Mouse (Mus musculus) hindlimb bud, embryonic 11.5 days (tissue): Measurements from ENCODE around the gene Nrtn.

Experiments
- DNase-seq: peaks from one replicate; pipeline ENCODE4 v3.0.0-alpha.2; 2012; ENCODE audit warnings: low read depth, low spot score; ENCODE audit errors: extremely low spot score

The Nrtn gene

GRCm38 (mm10) chr17:56757416-56758123 is at the start of gene Nrtn:
TSS of gene Nrtn (minus strand) at chr17:56757530.
- DNase-seq, result no peak

DNA sequence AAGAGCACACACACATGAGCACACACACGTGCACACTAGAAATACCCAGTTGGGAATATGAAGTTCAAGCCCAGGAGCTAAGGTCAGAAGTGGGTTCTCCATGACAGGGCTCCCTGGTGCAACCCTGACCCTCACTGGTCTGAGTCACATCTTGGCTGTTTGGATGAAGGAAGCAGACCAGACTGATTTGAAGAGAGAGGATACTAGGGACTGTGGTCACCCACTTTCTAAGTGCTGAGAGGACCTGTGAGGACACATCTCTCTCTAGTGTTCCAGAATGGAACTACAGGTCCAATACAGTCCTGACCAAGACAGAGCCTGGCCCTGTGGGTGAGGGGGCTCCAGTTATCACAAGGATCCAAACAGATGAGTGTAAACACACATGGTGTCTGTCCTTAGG is 48.5 kb upstream of the Nrtn start:
- no peak for DNase-seq

GRCm38 (mm10) chr17:56804952-56805351 is 47.6 kb upstream of the Nrtn start:
- DNase-seq, result no peak

- DNase-seq, result no peak
These were observed 44.7 kb upstream of the Nrtn start for GRCm38 (mm10) chr17:56802065-56802464.

DNA sequence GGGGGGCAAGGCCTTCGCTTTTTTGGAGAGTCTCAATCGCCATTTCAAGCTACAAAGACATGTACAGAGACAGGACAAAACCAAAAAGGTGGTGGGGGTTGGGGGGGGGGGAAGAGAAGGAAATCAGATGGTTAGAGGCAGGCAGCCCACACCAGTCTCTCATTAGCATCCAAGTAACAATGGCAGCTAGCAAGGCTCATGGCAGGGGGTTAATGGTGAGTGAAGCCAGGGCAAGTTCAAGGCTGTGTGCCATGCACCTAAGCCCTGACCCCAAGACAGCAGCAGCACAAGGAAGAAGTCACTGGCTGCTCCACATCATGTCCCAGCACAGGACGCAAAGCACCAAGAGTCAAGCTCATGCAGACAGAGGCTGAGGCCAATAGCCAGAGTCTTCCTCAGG is 41.9 kb upstream of the Nrtn start:
- DNase-seq, result no peak

GRCm38 (mm10) chr17:56793614-56794319 is 36.4 kb upstream of the Nrtn start:
- no peak for DNase-seq

DNA sequence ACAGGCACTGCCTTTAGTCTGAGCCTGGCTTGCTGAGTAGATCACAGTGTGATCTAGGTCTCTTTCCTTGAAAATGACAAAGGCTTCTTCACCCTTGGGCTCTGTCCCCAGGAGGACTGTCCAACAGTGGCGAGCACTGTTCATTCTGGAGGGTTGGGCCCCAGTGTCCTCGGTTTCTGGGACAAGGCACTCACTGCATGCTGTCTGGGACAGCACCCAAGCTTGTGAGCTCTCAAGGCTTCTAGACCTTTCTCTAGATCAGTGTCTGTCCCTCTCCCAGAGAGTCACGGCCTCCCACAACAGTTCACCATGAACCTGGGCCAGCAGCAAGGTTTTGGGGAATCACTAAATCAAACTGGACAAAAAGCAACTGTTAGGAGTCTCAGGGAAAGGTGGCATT is 35.3 kb upstream of the Nrtn start:
- no peak for DNase-seq

- DNase-seq, result no peak
These were observed 32.0 kb upstream of the Nrtn start for GRCm38 (mm10) chr17:56789286-56789685.

- DNase-seq, result no peak
These were observed 31.6 kb upstream of the Nrtn start for GRCm38 (mm10) chr17:56788886-56789285.

DNA sequence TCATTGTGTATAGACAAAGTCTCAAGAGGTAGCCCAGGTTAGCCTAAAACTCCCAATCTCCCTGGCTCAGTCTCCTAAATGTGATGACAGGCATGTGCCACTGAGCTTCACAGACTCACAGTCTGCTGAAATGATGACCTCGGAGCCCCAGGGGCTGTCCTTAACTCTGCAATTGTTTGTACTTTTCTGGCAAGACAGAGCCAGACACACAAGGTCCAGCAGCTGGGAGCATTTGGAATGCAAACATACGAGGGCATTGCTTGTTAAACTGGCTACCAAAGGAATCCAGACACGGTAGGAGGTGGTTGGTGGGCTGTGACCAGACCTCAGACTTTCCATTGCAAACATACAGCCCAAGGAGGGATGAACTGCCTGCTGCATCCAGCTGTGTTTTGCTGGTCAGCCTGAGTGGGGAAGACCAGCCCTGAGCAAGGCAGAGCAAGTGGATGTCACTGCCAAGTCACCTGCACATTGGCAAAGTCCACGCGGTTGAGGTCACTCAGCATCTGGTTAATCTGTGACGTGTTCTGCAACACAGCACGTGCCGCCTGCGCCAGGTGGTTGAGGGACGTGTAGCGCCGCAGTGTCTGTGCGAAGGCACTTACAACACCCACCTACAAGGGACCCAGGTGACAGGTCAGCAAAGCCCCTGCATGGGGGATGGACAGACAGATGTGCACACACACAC is 23.1 kb upstream of the Nrtn start:
- no peak for DNase-seq

GRCm38 (mm10) chr17:56778779-56779362 is 21.5 kb upstream of the Nrtn start:
- no peak for DNase-seq

GRCm38 (mm10) chr17:56777568-56777967 is 20.2 kb upstream of the Nrtn start:
- DNase-seq, result no peak

GRCm38 (mm10) chr17:56769950-56770349 is 12.6 kb upstream of the Nrtn start, which contains the start of gene Prr22:
TSS of gene Prr22 (plus strand) at chr17:56770250.
- no peak for DNase-seq

DNA sequence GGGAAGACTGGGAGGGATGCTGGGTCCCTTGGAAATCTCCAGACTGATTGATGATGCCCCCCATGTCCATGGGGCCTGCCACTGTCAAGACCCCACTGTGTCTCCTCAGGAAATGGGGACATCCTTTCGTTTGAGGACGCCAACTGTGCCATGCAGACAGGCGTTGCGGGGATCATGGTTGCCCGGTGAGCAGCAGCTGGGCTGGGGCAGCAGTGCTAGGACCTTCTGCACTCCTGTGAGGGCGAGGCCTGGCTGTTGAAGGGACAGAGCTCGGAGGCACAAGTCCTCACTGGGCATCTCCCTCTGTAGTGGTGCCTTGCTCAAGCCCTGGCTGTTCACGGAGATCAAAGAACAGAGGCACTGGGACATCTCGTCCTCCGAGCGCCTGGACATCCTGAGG is 11.6 kb upstream of the Nrtn start:
- no peak for DNase-seq

DNA sequence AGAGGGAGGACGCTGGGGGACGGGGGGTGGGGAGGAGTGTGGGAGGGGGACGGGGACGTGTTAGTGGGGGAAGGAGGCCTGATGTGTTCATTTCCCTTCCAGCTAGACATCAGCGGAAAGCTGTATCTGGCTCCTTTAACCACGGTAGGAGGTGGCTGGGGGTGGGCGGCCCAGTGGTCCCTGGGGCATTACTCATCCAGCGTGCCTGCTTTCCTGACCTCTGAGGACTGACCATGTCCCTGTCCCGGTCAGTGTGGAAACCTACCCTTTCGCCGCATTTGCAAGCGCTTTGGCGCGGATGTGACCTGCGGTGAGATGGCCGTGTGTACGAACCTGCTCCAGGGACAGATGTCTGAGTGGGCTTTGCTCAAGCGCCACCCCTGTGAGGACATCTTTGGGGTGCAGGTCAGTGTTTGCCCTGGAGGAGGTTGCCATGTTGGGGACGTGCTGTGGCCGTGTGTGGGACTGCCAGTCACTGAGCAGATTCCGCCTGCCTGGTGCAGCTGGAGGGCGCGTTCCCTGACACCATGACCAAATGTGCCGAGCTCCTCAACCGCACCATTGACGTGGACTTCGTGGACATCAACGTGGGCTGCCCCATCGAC is 10.3 kb upstream of the Nrtn start:
- no peak for DNase-seq

DNA sequence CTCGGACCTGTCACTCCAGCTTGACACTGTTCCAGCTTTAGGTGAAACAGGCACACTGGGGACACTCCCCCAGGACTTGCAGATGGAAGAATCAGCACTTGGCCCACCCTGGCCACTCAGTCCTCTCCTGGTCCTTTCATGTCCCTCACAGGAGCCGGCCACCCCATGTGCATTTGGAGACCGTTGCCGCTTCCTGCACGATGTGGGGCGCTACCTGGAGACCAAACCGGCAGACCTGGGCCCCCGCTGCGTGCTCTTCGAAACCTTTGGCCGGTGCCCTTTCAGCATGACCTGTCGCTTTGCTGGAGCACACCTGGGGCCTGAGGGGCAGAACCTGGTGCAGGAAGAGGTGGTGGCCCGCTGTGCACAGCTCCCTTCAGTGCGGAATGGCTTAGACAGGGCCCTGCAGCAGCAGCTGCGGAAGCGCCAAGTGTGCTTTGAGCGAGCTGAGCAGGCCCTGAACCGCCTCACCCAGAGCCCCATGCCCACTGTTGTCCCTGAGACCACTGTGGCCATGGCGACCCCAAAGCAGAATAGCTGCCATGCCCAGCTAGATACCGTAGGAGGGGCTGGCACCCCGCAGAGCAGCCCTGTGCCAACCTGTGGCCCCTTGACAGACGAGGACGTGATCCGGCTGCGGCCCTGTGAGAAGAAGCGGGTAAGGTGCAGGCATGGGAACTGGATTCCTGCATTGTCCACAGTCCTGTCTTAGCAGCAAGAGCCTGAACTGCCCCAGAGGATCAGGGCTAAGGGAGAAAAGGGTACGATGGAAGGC is 9.5 kb upstream of the Nrtn start:
- no peak for DNase-seq

DNA sequence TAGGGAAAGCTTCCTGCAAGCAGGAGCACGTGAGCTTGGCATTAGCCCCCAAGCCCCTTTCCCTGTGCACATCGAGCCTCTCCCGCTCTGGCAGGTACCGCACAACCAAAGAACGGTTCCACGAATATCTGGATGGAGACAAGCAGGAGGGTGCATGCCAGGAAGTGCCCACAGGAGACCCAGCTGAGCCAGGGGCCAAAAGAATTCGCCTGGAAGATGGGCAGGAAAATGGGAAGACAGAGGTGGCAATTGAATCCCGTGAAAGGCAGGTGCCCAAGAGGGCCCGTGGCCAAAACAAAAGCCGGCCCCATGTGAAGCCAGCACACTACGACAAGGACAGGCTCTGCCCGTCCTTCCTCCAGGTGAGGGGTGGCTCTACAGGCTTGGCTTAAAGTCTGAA is 8.1 kb upstream of the Nrtn start:
- no peak for DNase-seq

DNA sequence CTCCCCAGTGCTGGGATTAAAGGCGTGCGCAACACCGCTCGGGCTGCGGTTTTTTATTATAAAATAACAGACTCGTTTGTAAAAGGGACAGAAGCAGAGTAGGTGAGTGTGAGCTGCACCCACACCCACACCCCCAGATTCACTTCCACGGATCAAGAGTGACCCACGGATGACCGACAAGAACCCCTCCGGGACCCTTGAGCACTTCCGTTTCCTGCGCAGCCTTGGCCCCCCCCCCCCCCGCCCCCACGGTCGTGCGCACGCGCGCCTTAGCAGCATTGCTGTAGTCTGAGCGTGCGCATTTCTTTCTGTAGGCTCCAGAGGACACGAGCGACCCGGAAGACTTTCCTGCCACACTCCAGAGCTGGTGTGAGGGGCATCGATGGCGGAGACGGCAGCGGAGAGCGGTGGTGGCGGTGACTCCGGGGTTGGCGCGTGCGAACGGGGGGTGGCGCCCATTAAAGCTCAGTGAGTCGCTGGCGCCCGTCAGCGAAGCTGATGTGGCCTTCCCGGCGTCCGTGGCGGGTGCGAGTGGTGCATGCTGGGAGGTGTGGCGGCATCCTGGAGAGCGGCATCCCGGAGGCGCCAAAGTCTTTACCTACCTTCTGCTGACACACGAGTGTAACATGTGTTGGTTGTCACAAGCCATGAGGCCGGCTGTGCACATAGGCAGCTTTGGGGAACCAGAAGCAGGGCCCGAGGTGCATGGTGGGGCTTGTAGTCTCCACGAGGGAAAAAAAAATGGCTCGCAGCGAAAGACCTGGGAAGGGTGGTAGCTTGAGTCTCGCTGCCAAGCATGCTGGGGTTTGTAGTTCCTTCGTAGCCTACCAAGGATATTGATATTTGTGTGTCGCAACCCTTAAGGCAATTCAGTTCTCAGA is 7.4 kb upstream of the Nrtn start, which contains the start of gene Dus3l:
Dus3l (plus strand) TSS at position 284 of the 881 bp plus-strand sequence.
- DNase-seq, result no peak

- no peak for DNase-seq
These were observed 6.5 kb upstream of the Nrtn start for GRCm38 (mm10) chr17:56763741-56764250.
